Mouse (Mus musculus) midbrain, embryonic 12.5 days (tissue): ENCODE data around the gene 4931414P19Rik. TPM values are rescaled to one million over a fixed set of nuclear protein-coding genes. Genes with fewer than 3 reads are reported as not detected.
A peak's percentile ranks its signal among the peaks of the same experiment; 100 is the strongest.

ENCODE experiments used
- ATAC-seq: fragments of 200-750 bp; cut with Nextera tagmentation; 2 replicates; pipeline ENCODE4 v1.8.0; 2017; ENCODE audit warnings: low read depth, moderate TSS enrichment, moderate library complexity; ENCODE audit not compliant: low FRiP score
- H3K27ac ChIP-seq: fragments of 300-500 bp; sonication (generic); replicated peaks from 2 replicates; pipeline ENCODE4 v1.5.1; 2016; ENCODE audit warnings: mild to moderate bottlenecking
- H3K27me3 ChIP-seq: fragments of 300-500 bp; sonication (generic); 2 replicates; pipeline ENCODE4 v1.6.1; 2016; ENCODE audit warnings: mild to moderate bottlenecking
- H3K36me3 ChIP-seq: fragments of 300-500 bp; sonication (generic); 2 replicates; pipeline ENCODE4 v1.6.1; 2016
- H3K4me1 ChIP-seq: fragments of 300-500 bp; sonication (generic); 2 replicates; pipeline ENCODE4 v1.6.1; 2016
- H3K4me2 ChIP-seq: fragments of 300-500 bp; sonication (generic); replicated peaks from 2 replicates; pipeline ENCODE4 v1.6.1; 2016; ENCODE audit warnings: mild to moderate bottlenecking, moderate library complexity
- H3K4me3 ChIP-seq: fragments of 300-500 bp; sonication (generic); 2 replicates; pipeline ENCODE4 v1.5.1; 2016; ENCODE audit warnings: mild to moderate bottlenecking
- H3K9ac ChIP-seq: fragments of 300-500 bp; sonication (generic); replicated peaks from 2 replicates; pipeline ENCODE4 v1.6.1; 2016; ENCODE audit warnings: mild to moderate bottlenecking, moderate library complexity
- H3K9me3 ChIP-seq: fragments of 300-500 bp; sonication (generic); 2 replicates; pipeline ENCODE4 v1.6.1; 2016; ENCODE audit warnings: mild to moderate bottlenecking
- WGBS: fragments of 180-500 bp; shearing (Covaris S2); methylation state at CpG from one replicate; pipeline ENCODE4 v1.1.7; 2016; 5-methylcytosine and 5-hydroxymethylcytosine counted together
- polyA plus RNA-seq: library from polyadenylated mRNA; unstranded; fragments of >200 nt; fragmentation: Nextera tagmentation; extraction: Ambion mirVana; gene quantifications from 2 replicates; pipeline ENCODE4 v1.2.1, GENCODE M21; 2016

Gene 4931414P19Rik
- polyA plus RNA-seq, 1 experiment from 2014 or later, result 10.4 TPM

DNA sequence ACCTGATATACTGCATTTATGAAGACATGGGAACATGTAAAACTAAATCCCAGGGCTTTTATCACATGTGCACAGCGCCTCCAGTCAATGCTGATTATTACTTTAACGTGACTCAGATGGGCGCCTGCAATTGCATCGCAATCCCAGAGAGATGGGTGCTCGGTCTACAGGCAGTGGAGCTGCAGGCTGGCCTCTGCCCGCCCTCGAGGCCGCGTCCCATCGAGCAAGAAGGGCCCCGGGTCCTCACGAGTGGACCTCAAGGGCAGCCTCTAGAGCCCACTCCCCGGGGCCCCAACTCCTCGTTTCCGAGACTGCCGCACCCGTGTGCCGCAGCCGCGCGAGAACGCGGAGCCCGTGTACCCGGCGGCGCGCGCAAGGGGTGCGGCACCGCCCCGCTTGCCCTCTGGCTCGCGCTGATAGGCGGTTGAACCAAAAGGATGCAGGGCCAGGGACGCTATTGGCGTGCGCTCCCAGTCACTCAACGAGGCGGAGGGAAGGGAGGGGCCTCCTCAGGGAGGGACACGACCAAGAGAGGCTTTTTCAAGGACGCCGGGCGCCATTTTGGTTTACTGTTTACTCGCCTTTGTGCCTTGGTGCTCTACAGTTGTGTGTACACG is 2.6 kb downstream of the 4931414P19Rik start:
- Histone ChIP-seq H3K9me3 (no peaks in the 10 kb centered on the region), H3K27me3 (no peaks in the 10 kb centered on the region), H3K4me1 (peaks cover 23% of the 10 kb centered on the region), H3K27ac (peak overlapping the region; percentile 81), H3K36me3 (peaks cover 6% of the 10 kb centered on the region; the same call in 1 of the 2 replicates), H3K9ac (peak overlapping the region; percentile 71), H3K4me3 (peak overlapping the region; percentile 55), H3K4me2 (peak overlapping the region; percentile 47)
- under 1% methylated on average over 46 of the region's 46 CpGs for WGBS
- peak; percentile 99 for ATAC-seq

DNA sequence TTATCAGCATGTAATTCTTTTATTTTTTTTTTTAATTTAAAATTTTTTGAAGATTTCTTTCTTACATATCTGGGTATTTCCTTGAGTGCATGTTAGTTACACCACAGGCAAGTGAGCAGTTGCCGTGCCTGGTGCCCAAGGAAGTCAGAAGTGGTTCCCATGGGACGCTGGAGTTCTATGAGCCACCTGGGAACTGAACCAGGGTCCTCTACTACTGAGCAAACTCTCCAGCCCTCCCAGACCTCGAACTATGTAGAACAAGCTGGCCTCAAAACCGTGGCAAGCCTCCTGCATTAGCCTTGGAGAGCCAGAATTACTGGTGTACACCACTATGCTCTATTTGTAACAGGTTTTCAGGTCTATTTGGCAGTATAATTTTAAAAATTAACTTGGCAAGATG is 3.2 kb downstream of the 4931414P19Rik start:
- ATAC-seq, result peak; percentile 14
- Histone ChIP-seq H3K9ac (peak overlapping the region; percentile 71), H3K4me1 (peaks cover 23% of the 10 kb centered on the region), H3K9me3 (no peaks in the 10 kb centered on the region), H3K27me3 (no peaks in the 10 kb centered on the region), H3K36me3 (peaks cover 6% of the 10 kb centered on the region; the same call in 1 of the 2 replicates), H3K4me2 (peak overlapping the region; percentile 47), H3K27ac (peak overlapping the region; percentile 81), H3K4me3 (peak overlapping the region; percentile 55)
- 40% methylated on average over 4 of the region's 4 CpGs for WGBS

DNA sequence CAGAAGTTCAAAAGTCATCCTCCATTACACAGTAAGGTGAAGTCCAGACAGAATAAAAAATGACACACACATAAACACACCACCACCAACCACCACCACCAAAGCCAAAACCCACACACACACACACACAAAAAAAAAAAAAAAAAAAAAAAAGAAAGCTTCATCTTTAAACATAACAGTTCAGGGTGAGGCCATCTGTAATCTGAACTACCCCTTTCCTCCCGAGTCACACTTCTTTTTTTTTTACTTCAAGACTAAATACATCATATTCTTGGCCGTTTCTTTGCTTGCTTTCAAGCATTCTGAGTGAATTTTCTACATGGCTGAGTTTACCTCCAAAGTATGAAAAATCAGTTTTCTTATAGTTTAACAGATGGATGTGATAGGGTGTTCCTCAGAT is 4.2 kb downstream of the 4931414P19Rik start:
- no peak overlapping the region for H3K27ac ChIP-seq
- H3K9ac ChIP-seq, result no peak overlapping the region
- no peaks in the 10 kb centered on the region for H3K9me3 ChIP-seq
- H3K36me3 ChIP-seq, result peaks cover 6% of the 10 kb centered on the region; the same call in 1 of the 2 replicates
- no peak for ATAC-seq
- H3K27me3 ChIP-seq, result no peaks in the 10 kb centered on the region
- peaks cover 23% of the 10 kb centered on the region for H3K4me1 ChIP-seq
- WGBS, result 85% methylated on average over 2 of the region's 2 CpGs
- no peak overlapping the region for H3K4me3 ChIP-seq
- no peak overlapping the region for H3K4me2 ChIP-seq

DNA sequence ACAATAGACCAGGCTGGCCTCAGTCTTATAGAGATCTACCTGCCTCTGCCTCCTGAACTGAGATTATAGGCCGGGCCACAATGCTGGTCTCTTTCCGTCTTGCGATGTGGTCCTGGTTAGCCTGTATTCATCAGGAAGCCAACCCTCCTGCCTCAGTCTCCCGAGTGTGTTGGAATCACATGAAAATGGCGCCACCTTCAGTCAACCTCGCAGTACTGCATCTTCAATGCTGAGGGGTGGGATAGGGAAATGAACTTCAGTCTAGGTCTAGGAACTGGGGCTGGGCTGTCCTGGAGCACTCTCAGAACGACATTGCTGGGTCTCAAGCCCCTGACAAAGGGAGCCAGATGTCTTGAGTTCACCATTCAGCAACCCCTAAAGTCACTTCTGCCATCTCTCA is 8.7 kb downstream of the 4931414P19Rik start:
- H3K9ac ChIP-seq, result no peak overlapping the region
- WGBS, result 79% methylated on average over 7 of the region's 7 CpGs

DNA sequence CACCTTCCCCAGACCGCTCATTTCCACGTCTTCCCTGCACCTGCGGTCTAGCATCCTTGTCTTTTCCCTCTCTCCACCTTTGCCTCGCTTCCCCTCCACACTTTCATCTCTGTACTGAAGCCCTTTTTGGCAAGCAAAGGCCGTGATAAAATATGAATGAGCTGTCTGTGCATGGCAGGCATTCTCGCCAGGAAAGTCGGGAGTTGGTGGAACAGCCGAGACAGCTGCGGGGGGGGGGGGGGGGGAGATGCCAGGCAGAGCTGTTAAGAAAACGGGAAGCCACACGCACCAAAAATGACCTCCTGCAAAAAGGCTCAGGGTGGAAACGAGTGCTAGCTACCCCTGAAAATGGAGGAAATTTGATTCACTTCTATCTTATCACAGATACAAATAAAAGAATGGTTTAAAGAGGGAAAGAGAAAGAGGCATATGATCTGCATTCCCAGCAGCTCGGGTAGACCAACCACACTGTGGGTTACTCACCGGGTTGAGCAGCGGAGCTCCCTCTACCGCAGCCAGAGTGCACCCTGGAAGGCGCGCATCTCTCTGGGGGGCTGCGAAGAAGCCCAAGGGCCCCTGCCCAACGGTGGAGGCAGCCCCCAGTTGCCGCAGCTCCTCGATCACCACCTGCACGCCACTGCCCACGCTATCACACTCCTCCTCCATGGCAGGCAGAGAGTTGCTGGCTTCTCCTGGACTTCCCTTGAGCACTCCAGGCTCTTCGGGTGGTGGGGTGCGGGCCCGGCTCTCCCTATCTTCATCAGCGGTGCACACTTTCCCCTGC is 11.0 kb downstream of the 4931414P19Rik start:
- H3K9me3 ChIP-seq, result no peaks in the 10 kb centered on the region
- H3K4me3 ChIP-seq, result no peak overlapping the region
- peaks cover 24% of the 10 kb centered on the region for H3K36me3 ChIP-seq
- H3K4me2 ChIP-seq, result no peak overlapping the region; the same call in 1 of the 2 replicates
- H3K4me1 ChIP-seq, result 0 out of 2 replicates have a peak, but pooled peaks cover 4% of the 10 kb centered on the region
- no peak for ATAC-seq
- H3K27me3 ChIP-seq, result no peaks in the 10 kb centered on the region
- WGBS, result 73% methylated on average over 28 of the region's 28 CpGs
- H3K9ac ChIP-seq, result no peak overlapping the region
- no peak overlapping the region for H3K27ac ChIP-seq

More for the DNA sequence above, 8.7 kb downstream of the 4931414P19Rik start:
- no peak overlapping the region for H3K4me3 ChIP-seq
- ATAC-seq, result no peak
- H3K9me3 ChIP-seq, result no peaks in the 10 kb centered on the region
- 0 out of 2 replicates have a peak, but pooled peaks cover 4% of the 10 kb centered on the region for H3K4me1 ChIP-seq
- H3K27ac ChIP-seq, result no peak overlapping the region
- no peaks in the 10 kb centered on the region for H3K27me3 ChIP-seq
- H3K36me3 ChIP-seq, result peaks cover 24% of the 10 kb centered on the region
- no peak overlapping the region for H3K4me2 ChIP-seq

DNA sequence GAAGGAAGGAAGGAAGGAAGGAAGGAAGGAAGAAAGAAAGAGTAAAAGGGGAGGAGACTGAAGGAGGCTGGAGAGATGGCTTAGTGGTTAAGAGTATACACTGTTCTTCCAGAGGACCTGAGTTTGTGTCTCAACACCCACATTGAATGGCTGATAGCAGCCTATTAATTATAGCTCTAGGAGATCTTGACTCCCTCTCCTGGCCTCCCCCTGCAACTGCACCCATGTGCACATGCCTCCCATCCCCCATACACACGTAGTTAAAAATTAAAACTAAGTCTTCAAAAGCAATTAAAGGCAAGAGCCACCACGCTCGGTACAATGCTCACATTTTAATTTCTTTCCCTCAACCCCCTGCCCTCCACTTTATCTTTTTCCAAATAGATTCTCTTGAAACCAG is 11.7 kb downstream of the 4931414P19Rik start:
- no peaks in the 10 kb centered on the region for H3K9me3 ChIP-seq
- peaks cover 19% of the 10 kb centered on the region for H3K36me3 ChIP-seq
- H3K27ac ChIP-seq, result no peak overlapping the region
- ATAC-seq, result no peak
- H3K27me3 ChIP-seq, result no peaks in the 10 kb centered on the region
- 0 out of 2 replicates have a peak, but pooled peaks cover 4% of the 10 kb centered on the region for H3K4me1 ChIP-seq
- no peak overlapping the region for H3K4me2 ChIP-seq
- 94% methylated on average over 3 of the region's 3 CpGs for WGBS
- H3K4me3 ChIP-seq, result no peak overlapping the region
- H3K9ac ChIP-seq, result no peak overlapping the region

DNA sequence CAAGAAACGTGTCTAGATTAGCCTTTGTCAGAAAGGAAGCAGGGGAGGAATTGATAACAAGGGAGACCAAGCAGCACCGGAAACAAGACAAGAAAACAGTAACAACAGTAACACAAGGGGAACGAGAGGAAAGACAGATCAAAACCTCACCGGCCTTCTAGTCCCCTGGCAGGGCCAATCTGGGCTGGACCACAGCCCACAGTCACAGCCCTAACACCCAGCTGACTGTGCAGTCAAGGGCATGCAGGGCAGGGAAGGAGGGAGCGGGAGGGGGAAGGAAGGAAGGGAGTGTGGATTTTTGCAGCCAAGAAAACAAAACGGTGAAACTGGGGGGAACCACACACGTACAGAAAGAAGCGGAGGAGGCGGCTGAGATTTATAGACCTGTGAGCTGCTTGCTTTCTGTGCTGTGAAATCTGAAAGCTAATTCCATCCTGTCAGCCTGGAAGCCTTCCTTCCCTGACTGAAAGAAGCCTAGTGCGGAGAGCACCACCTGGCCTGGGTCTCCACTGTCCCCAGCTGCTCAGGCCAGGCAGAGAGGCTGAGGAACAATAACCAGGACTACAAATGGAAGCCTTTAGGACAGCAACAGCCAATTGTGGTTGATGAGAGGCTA is 13.4 kb downstream of the 4931414P19Rik start:
- Histone ChIP-seq H3K9ac (no peak overlapping the region), H3K4me1 (0 out of 2 replicates have a peak, but pooled peaks cover 4% of the 10 kb centered on the region), H3K27ac (0 out of 2 replicates have a peak overlapping the region, but pooled peaks have one; percentile 35), H3K4me3 (no peak overlapping the region), H3K4me2 (no peak overlapping the region), H3K27me3 (no peaks in the 10 kb centered on the region), H3K9me3 (no peaks in the 10 kb centered on the region), H3K36me3 (peaks cover 18% of the 10 kb centered on the region)
- no peak for ATAC-seq
- WGBS, result 81% methylated on average over 10 of the region's 10 CpGs

DNA sequence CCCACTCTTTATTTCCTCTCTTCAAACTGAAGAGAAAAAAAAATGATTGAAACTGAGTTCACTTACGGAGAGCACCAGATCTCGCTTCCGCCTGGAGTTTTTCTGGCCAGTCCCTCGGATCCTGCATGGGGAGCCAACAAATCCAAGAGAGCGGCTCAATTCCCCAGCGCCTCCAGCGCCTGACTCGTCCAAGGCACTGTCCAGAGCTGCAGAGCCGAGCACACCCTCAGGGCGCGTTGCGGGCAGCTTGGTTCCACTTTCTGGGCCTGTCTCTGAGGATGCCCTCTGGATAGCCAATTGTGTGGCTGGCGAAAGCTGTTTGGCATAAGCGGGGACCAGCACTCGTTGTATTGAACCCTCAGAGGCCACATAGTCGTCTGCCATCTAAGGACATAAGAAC is 14.7 kb downstream of the 4931414P19Rik start:
- ATAC-seq, result no peak
- Histone ChIP-seq H3K27me3 (no peaks in the 10 kb centered on the region), H3K9ac (no peak overlapping the region), H3K9me3 (no peaks in the 10 kb centered on the region), H3K4me1 (0 out of 2 replicates have a peak, but pooled peaks cover 4% of the 10 kb centered on the region), H3K4me3 (no peak overlapping the region), H3K4me2 (no peak overlapping the region), H3K36me3 (peaks cover 18% of the 10 kb centered on the region), H3K27ac (no peak overlapping the region)
- 88% methylated on average over 16 of the region's 16 CpGs for WGBS

DNA sequence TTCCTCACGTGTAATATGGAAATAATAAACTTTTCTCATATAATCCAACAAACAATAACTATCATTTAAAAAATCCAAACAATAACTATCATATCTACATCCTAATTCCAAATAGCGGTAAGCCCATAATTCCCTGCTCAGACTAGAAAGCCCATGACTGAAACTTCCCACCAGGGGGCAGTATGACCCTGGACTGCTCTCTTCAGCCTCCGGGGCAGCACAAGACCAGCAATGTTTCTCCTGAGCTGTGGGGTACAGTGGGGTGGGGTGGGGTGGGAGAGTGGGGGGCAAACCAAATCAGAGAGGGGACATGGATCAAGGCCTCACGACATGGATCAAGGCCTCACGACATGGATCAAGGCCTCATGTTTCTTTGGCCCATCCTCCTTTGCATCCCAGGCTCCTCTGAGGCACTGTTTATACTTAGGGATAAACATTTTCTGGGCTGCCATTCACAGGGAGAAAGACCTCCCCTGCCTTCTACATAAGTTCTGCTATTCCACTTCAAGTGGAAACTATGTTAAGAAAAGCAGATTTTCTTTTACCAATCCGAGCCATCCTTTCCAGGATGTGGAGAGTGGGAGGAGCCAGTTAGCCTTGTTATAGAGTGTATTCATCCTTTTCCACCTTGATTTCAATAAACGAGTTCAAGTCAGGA is 22.0 kb downstream of the 4931414P19Rik start:
- no peak overlapping the region for H3K27ac ChIP-seq
- WGBS, result 51% methylated on average over 7 of the region's 7 CpGs
- no peak overlapping the region for H3K9ac ChIP-seq
- no peaks in the 10 kb centered on the region for H3K9me3 ChIP-seq
- no peak overlapping the region for H3K4me3 ChIP-seq
- H3K4me1 ChIP-seq, result no peaks in the 10 kb centered on the region
- ATAC-seq, result peak; percentile 60
- H3K27me3 ChIP-seq, result no peaks in the 10 kb centered on the region
- H3K4me2 ChIP-seq, result no peak overlapping the region
- H3K36me3 ChIP-seq, result peaks cover 13% of the 10 kb centered on the region

DNA sequence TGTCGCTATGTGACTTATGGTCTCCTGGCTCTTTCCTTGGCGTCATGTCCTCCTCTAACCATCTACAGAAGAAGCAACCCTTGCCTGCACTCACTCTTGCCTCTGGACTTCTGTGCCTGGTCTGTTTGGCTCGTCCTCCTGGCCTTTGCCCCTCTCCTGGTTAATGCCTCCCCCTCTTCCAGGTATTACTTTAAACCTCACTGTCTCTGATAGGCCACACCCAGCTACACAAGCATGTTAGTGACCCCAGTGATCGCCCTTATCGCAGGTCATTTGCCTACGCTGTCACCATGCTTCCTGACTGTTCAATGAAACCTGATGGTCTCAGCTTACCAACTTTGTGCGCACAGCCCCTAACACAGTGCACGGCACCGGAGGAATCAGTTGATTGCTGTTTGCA is 23.3 kb downstream of the 4931414P19Rik start:
- no peak for ATAC-seq
- Histone ChIP-seq H3K27me3 (no peaks in the 10 kb centered on the region), H3K9ac (no peak overlapping the region), H3K4me2 (no peak overlapping the region), H3K27ac (no peak overlapping the region), H3K36me3 (peaks cover 13% of the 10 kb centered on the region), H3K4me3 (no peak overlapping the region), H3K9me3 (no peaks in the 10 kb centered on the region), H3K4me1 (peaks cover 5% of the 10 kb centered on the region; the same call in 1 of the 2 replicates)
- WGBS, result 91% methylated on average over 9 of the region's 9 CpGs

DNA sequence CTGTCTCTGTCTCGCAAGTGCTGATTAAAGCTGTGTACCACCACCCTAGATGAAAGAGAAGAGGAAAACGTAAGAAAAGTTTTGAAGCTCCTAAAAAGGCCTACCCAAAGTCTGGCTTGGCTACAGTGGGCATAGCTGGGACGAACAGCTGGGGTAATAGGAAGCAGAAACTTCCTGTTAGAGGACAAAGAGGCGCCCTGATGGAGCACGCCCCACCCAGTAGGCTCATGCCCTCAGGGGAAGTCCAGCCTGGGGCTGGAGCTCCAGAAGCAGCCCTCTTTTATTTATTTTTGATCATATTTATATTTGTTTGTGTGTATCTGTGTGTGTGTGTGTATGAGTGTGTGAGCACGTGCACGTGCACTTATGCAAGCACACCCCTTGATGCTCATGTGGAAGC is 26.2 kb downstream of the 4931414P19Rik start:
- no peak overlapping the region for H3K27ac ChIP-seq
- no peak overlapping the region for H3K4me3 ChIP-seq
- WGBS, result 92% methylated on average over 7 of the region's 7 CpGs
- no peak overlapping the region for H3K4me2 ChIP-seq
- peaks cover 27% of the 10 kb centered on the region for H3K27me3 ChIP-seq
- H3K4me1 ChIP-seq, result peaks cover 25% of the 10 kb centered on the region
- no peak overlapping the region for H3K9ac ChIP-seq
- H3K36me3 ChIP-seq, result peaks cover 5% of the 10 kb centered on the region
- no peak for ATAC-seq
- no peaks in the 10 kb centered on the region for H3K9me3 ChIP-seq
